23 mouse cellular contexts compared by ENCODE assay signal in the genomic region with DNA sequence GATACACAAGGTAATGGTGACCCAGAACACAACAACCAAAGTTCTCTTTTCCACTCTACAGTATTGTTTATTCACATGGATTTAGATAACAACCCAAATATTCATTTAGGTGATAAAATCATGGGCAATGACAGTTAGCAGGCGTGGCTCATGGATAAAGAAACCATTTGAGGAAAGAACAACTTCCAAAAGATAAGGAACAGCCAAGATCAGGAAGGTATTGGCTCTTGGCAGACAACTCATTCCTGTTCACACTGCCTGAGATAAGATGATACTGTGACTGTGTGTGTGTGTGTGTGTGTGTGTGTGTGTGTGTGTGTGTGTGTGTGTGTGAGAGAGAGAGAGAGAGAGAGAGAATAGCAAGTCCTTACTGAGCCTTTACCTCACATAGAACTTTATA.
DNase-seq lines count a peak whose midpoint lies in the region; ATAC-seq and TF ChIP-seq lines count a peak whose summit lies in the region.
"Had no signal": no experiment of that assay in that cellular context is flagged by ENCODE, and none has a peak within 500 bp of the region (broad histone marks: within the 10 kb centered on the region; RNA-seq: fewer than 3 reads in every experiment).

No protein-coding gene starts in this region.

- no peak for TF ChIP-seq CTCF in heart, adult 2 months (IDR thresholded peaks at IDR 0.05)

- 0 out of 2 replicates have a peak, but pooled peaks have one; percentile 23 for ATAC-seq in heart, embryonic 16.5 days (replicated peaks; ENCODE audit: extremely low read depth, insufficient read depth, low FRiP score)
- no peak for ATAC-seq in heart, embryonic 11.5 days (replicated peaks; ENCODE audit: insufficient number of reproducible peaks, low FRiP score, low TSS enrichment)
- ATAC-seq: activated CD4-positive, CD25-positive, alpha-beta regulatory T cell, adult 4 months; forebrain, embryonic 14.5 days; forebrain, postnatal 0 days; intestine, postnatal 0 days had no signal

- H3K36me3 ChIP-seq in heart, adult 2 months (ENCODE audit: control insufficient read depth, insufficient read depth, low read length), result peaks cover 5% of the 10 kb centered on the region
- no peaks in the 10 kb centered on the region for H3K36me3 ChIP-seq in heart, embryonic 16.5 days (ENCODE audit: control insufficient read depth, insufficient read depth)
- H3K36me3 ChIP-seq in heart, embryonic 11.5 days (ENCODE audit: control insufficient read depth, insufficient read depth, low read length), result no peaks in the 10 kb centered on the region
- H3K36me3 ChIP-seq: embryonic facial prominence, embryonic 12.5 days; embryonic facial prominence, embryonic 15.5 days; hindbrain, embryonic 12.5 days; hindbrain, embryonic 15.5 days had no signal

- H3K27me3 ChIP-seq in heart, adult 2 months (ENCODE audit: control insufficient read depth, insufficient read depth, low read length), result no peaks in the 10 kb centered on the region
- no peaks in the 10 kb centered on the region for H3K27me3 ChIP-seq in heart, embryonic 16.5 days (ENCODE audit: control insufficient read depth, insufficient read depth, low read length)
- H3K27me3 ChIP-seq in heart, embryonic 11.5 days (ENCODE audit: control insufficient read depth, insufficient read depth, low read length), result no peaks in the 10 kb centered on the region
- H3K27me3 ChIP-seq: embryonic facial prominence, embryonic 12.5 days; embryonic facial prominence, embryonic 15.5 days; hindbrain, embryonic 12.5 days; hindbrain, embryonic 15.5 days had no signal

- TF ChIP-seq POLR2A in heart, adult 2 months (IDR thresholded peaks at IDR 0.05; ENCODE audit: insufficient read depth, low read depth, low read length), result no peak

- H3K9me3 ChIP-seq in heart, embryonic 16.5 days (replicated peaks; ENCODE audit: control insufficient read depth, low read length), result no peaks in the 10 kb centered on the region
- no peaks in the 10 kb centered on the region for H3K9me3 ChIP-seq in heart, embryonic 11.5 days (replicated peaks; ENCODE audit: control insufficient read depth, low read length)
- H3K9me3 ChIP-seq: embryonic facial prominence, embryonic 12.5 days; embryonic facial prominence, embryonic 15.5 days; hindbrain, embryonic 12.5 days; hindbrain, embryonic 15.5 days had no signal

- H3K4me3 ChIP-seq in heart, adult 2 months, result no peak overlapping the region
- H3K4me3 ChIP-seq in heart, embryonic 16.5 days (ENCODE audit: low read length), result no peak overlapping the region
- no peak overlapping the region for H3K4me3 ChIP-seq in heart, embryonic 11.5 days (ENCODE audit: low read depth, low read length)
- H3K4me3 ChIP-seq in brown adipose tissue, adult 24 weeks (ENCODE audit: insufficient read depth, low read depth, low read length), result no peak overlapping the region
- H3K4me3 ChIP-seq: embryonic facial prominence, embryonic 12.5 days; embryonic facial prominence, embryonic 15.5 days; gastrocnemius, adult 2 months; hindbrain, embryonic 12.5 days; hindbrain, embryonic 15.5 days had no signal

- no peak overlapping the region; the same call in 1 of the 2 replicates for H3K27ac ChIP-seq in heart, adult 2 months
- H3K27ac ChIP-seq in heart, embryonic 16.5 days (ENCODE audit: low read length), result no peak overlapping the region
- H3K27ac ChIP-seq in heart, embryonic 11.5 days (ENCODE audit: low read depth, low read length), result no peak overlapping the region
- peak overlapping the region; percentile 34; the same call in 1 of the 2 replicates for H3K27ac ChIP-seq in brown adipose tissue, adult 24 weeks (replicated peaks; ENCODE audit: low read depth, low read length)
- H3K27ac ChIP-seq: embryonic facial prominence, embryonic 12.5 days; embryonic facial prominence, embryonic 15.5 days; gastrocnemius, adult 2 months; hindbrain, embryonic 12.5 days; hindbrain, embryonic 15.5 days had no signal

- no peak overlapping the region for H3K9ac ChIP-seq in heart, adult 2 months (ENCODE audit: low read depth, low read length)
- H3K9ac ChIP-seq in heart, embryonic 16.5 days (ENCODE audit: low read length), result no peak overlapping the region
- no peak overlapping the region for H3K9ac ChIP-seq in heart, embryonic 11.5 days (ENCODE audit: low read depth, low read length)
- H3K9ac ChIP-seq: embryonic facial prominence, embryonic 12.5 days; embryonic facial prominence, embryonic 15.5 days; forebrain, postnatal 0 days; hindbrain, embryonic 12.5 days; hindbrain, embryonic 15.5 days had no signal

- peaks cover 6% of the 10 kb centered on the region for H3K4me1 ChIP-seq in heart, adult 2 months (ENCODE audit: control insufficient read depth, insufficient read depth, low read length)
- no peaks in the 10 kb centered on the region; the same call in none of the 2 replicates for H3K4me1 ChIP-seq in heart, embryonic 16.5 days (ENCODE audit: control insufficient read depth, insufficient read depth, low read length)
- H3K4me1 ChIP-seq in heart, embryonic 11.5 days (ENCODE audit: control insufficient read depth, insufficient read depth, low read length), result no peaks in the 10 kb centered on the region
- peaks cover 5% of the 10 kb centered on the region for H3K4me1 ChIP-seq in brown adipose tissue, adult 24 weeks (ENCODE audit: control insufficient read depth, insufficient read depth, insufficient read length, low read length)
- H3K4me1 ChIP-seq: hindbrain, embryonic 15.5 days had no signal

- intact Hi-C loops in heart, adult 2 months (cut with DNase I), result loop anchor here (2.0 kb wide), 1 partner anchor 42 kb away; no protein-coding TSS in a partner anchor

- no peaks in the 10 kb centered on the region for H3K79me2 ChIP-seq in heart, adult 2 months (replicated peaks; ENCODE audit: control insufficient read depth, insufficient read depth, low read length)

- 31% methylated on average over 1 of the region's 1 CpGs for WGBS in heart, adult 2 months
- WGBS in heart, embryonic 16.5 days, result 49% methylated on average over 1 of the region's 1 CpGs
- whole genome bisulfite sequencing in heart, embryonic 11.5 days (ENCODE audit: insufficient replicate concordance), result 35% methylated on average over 1 of the region's 1 CpGs

- no peak overlapping the region for H3K4me2 ChIP-seq in heart, embryonic 16.5 days (ENCODE audit: low read depth, low read length)
- no peak overlapping the region for H3K4me2 ChIP-seq in heart, embryonic 11.5 days
- H3K4me2 ChIP-seq: embryonic facial prominence, embryonic 12.5 days; embryonic facial prominence, embryonic 15.5 days; hindbrain, embryonic 12.5 days; hindbrain, embryonic 15.5 days had no signal

- peak; percentile 88 for DNase-seq in heart, adult 11 months
- no peak for DNase-seq in heart, adult 2 months
- no peak for DNase-seq in layer of hippocampus, postnatal 14 days (ENCODE audit: low spot score in 2 of 2)
- DNase-seq: adrenal gland, adult 8-10 months; adrenal gland, postnatal 36 days; cerebellum, adult 11 months; cerebellum, adult 2 months; cerebellum, adult 9-11 months; cerebellum, postnatal 25 days; forebrain, postnatal 0 days; gastrocnemius, adult 2 months; gastrocnemius, postnatal 25 days; heart, postnatal 10 days had no signal

- TF ChIP-seq EP300 in heart, adult 2 months (IDR thresholded peaks at IDR 0.05; ENCODE audit: insufficient read depth, low read depth, low read length), result no peak
